Comparison of ENCODE assay signal across 13 mouse cellular contexts in genomic region chr2:52654541-52654940, GRCm38 (mm10). TPM values are rescaled to one million over a fixed set of nuclear protein-coding genes. Genes with fewer than 3 reads are reported as not detected.
"Had no signal": no experiment of that assay in that cellular context is flagged by ENCODE, and none has a peak within 500 bp of the region (broad histone marks: within the 10 kb centered on the region; RNA-seq: fewer than 3 reads in every experiment).

No protein-coding gene starts in this region.

- ATAC-seq: liver, postnatal 0 days; lung, postnatal 0 days; midbrain, embryonic 13.5 days; midbrain, embryonic 15.5 days had no signal

- DNase-seq: liver, postnatal 0 days; lung, adult 2 months; lung, postnatal 14 days; lung, postnatal 36 days; right cerebral cortex, postnatal 14 days; thymus, adult 2 months; thymus, postnatal 25 days; thymus, postnatal 4 days had no signal

RNA-seq across cellular contexts. Expression of gene Cacnb4, which starts 22.1 kb away (rescaled TPM):
- total RNA-seq: megakaryocyte progenitor cell, adult 5-6 weeks; monocyte, adult 5-6 weeks had no signal
